Mouse (Mus musculus) frontal cortex, postnatal 14 days (tissue): Measurements from ENCODE around the gene Xkr7.
A peak's percentile ranks its signal among the peaks of the same experiment; 100 is the strongest.

Experiments used
- DNase-seq, 2 experiments: peaks; one replicate each; pipeline ENCODE4 v3.0.0; 2022; ENCODE audit warnings: low spot score in 2 of 2

The Xkr7 gene

GRCm38 (mm10) chr2:153032973-153033372 is 1.3 kb downstream of the Xkr7 start:
- DNase-seq: no peak

GRCm38 (mm10) chr2:153033545-153034230 is 2.0 kb downstream of the Xkr7 start:
- DNase-seq: no peak

GRCm38 (mm10) chr2:153036690-153037089 is 5.0 kb downstream of the Xkr7 start:
- no peak for DNase-seq

- no peak for DNase-seq
Measured at GRCm38 (mm10) chr2:153043886-153044285, 12.2 kb downstream of the Xkr7 start.

- DNase-seq: peak; percentile 48
Measured at GRCm38 (mm10) chr2:153045884-153046299, 14.2 kb downstream of the Xkr7 start.

GRCm38 (mm10) chr2:153047828-153048465 is 16.3 kb downstream of the Xkr7 start:
- DNase-seq: peak; percentile 48 to 56

- DNase-seq: no peak
Measured at GRCm38 (mm10) chr2:153049288-153049996, 17.8 kb downstream of the Xkr7 start.

- no peak for DNase-seq
Measured at GRCm38 (mm10) chr2:153049997-153050358, 18.3 kb downstream of the Xkr7 start.

GRCm38 (mm10) chr2:153051095-153051494 is 19.4 kb downstream of the Xkr7 start:
- no peak for DNase-seq

- no peak for DNase-seq
Measured at GRCm38 (mm10) chr2:153051537-153051936, 19.9 kb downstream of the Xkr7 start.

- DNase-seq: no peak
Measured at GRCm38 (mm10) chr2:153052700-153053351, 21.2 kb downstream of the Xkr7 start.

- no peak for DNase-seq
Measured at GRCm38 (mm10) chr2:153053896-153054295, 22.2 kb downstream of the Xkr7 start.

- no peak for DNase-seq
Measured at GRCm38 (mm10) chr2:153055270-153055920, 23.7 kb downstream of the Xkr7 start.

GRCm38 (mm10) chr2:153058365-153058764 is 26.7 kb downstream of the Xkr7 start:
- no peak for DNase-seq

GRCm38 (mm10) chr2:153060216-153060615 is 28.6 kb downstream of the Xkr7 start:
- no peak for DNase-seq

- DNase-seq: no peak
Measured at GRCm38 (mm10) chr2:153063394-153063793, 31.7 kb downstream of the Xkr7 start.

GRCm38 (mm10) chr2:153064190-153064970 is 32.7 kb downstream of the Xkr7 start:
- no peak for DNase-seq

GRCm38 (mm10) chr2:153065747-153066508 is 34.3 kb downstream of the Xkr7 start, which contains the start of gene Ccm2l:
Gene Ccm2l (plus strand): TSS chr2:153065955.
- no peak for DNase-seq

- DNase-seq: no peak
Measured at GRCm38 (mm10) chr2:153066991-153067390, 35.3 kb downstream of the Xkr7 start.
